In genomic region chr15:99583463-99584344, GRCm38 (mm10) we compare ENCODE assay signal across 9 mouse cellular contexts. TPM values are rescaled to one million over a fixed set of nuclear protein-coding genes. Genes with fewer than 3 reads are reported as not detected.
A peak's percentile ranks its signal among the peaks of the same experiment; 100 is the strongest.
DNase-seq lines count a peak whose midpoint lies in the region; ATAC-seq and TF ChIP-seq lines count a peak whose summit lies in the region.
"Had no signal": no experiment of that assay in that cellular context is flagged by ENCODE, and none has a peak within 500 bp of the region (broad histone marks: within the 10 kb centered on the region; RNA-seq: fewer than 3 reads in every experiment).

No protein-coding gene starts in this region.

- no peaks in the 10 kb centered on the region for H3K36me3 ChIP-seq in E14TG2a.4 (ENCODE audit: insufficient read depth, low read length)
- H3K36me3 ChIP-seq in forebrain, embryonic 14.5 days (ENCODE audit: control insufficient read depth, insufficient read depth, low read length): no peaks in the 10 kb centered on the region
- no peaks in the 10 kb centered on the region for H3K36me3 ChIP-seq in hindbrain, embryonic 16.5 days (ENCODE audit: control insufficient read depth, insufficient read depth, low read length)
- H3K36me3 ChIP-seq in liver, embryonic 15.5 days (replicated peaks): no peaks in the 10 kb centered on the region
- no peaks in the 10 kb centered on the region for H3K36me3 ChIP-seq in neural tube, embryonic 12.5 days

- peaks cover 60% of the 10 kb centered on the region for H3K4me1 ChIP-seq in E14TG2a.4 (replicated peaks; ENCODE audit: low read depth, low read length)
- H3K4me1 ChIP-seq in forebrain, embryonic 14.5 days (ENCODE audit: control insufficient read depth, insufficient read depth, low read length): peaks cover 16% of the 10 kb centered on the region
- H3K4me1 ChIP-seq in hindbrain, embryonic 16.5 days (ENCODE audit: control insufficient read depth, insufficient read depth, low read depth, low read length): peaks cover 16% of the 10 kb centered on the region
- H3K4me1 ChIP-seq in liver, embryonic 15.5 days (replicated peaks): peaks cover 17% of the 10 kb centered on the region; the same call in 1 of the 2 replicates
- peaks cover 21% of the 10 kb centered on the region for H3K4me1 ChIP-seq in neural tube, embryonic 12.5 days

- peak overlapping the region; percentile 40 for H3K9ac ChIP-seq in forebrain, embryonic 14.5 days (ENCODE audit: low read length)
- H3K9ac ChIP-seq in hindbrain, embryonic 16.5 days (ENCODE audit: low read depth, low read length): peak overlapping the region; percentile 41; the same call in 1 of the 2 replicates
- H3K9ac ChIP-seq in liver, embryonic 15.5 days: no peak overlapping the region
- H3K9ac ChIP-seq in neural tube, embryonic 12.5 days: peak overlapping the region; percentile 51

- H3K27me3 ChIP-seq in E14TG2a.4 (ENCODE audit: insufficient read depth, low read length): peaks cover 99% of the 10 kb centered on the region
- H3K27me3 ChIP-seq in forebrain, embryonic 14.5 days (replicated peaks; ENCODE audit: control insufficient read depth, insufficient read depth, low read length): peaks cover 56% of the 10 kb centered on the region
- H3K27me3 ChIP-seq in hindbrain, embryonic 16.5 days (replicated peaks; ENCODE audit: control insufficient read depth, insufficient read depth, low read length): peaks cover 44% of the 10 kb centered on the region
- peaks cover 99% of the 10 kb centered on the region for H3K27me3 ChIP-seq in liver, embryonic 15.5 days
- peaks cover 94% of the 10 kb centered on the region for H3K27me3 ChIP-seq in neural tube, embryonic 12.5 days (replicated peaks)

- H3K9me3 ChIP-seq in E14TG2a.4 (ENCODE audit: low read length): no peaks in the 10 kb centered on the region
- H3K9me3 ChIP-seq in forebrain, embryonic 14.5 days (replicated peaks; ENCODE audit: control insufficient read depth, low read length): no peaks in the 10 kb centered on the region
- no peaks in the 10 kb centered on the region for H3K9me3 ChIP-seq in hindbrain, embryonic 16.5 days (ENCODE audit: control insufficient read depth, low read length)
- H3K9me3 ChIP-seq in liver, embryonic 15.5 days (replicated peaks): no peaks in the 10 kb centered on the region
- H3K9me3 ChIP-seq in neural tube, embryonic 12.5 days: no peaks in the 10 kb centered on the region

- no peak for TF ChIP-seq CTCF in E14TG2a.4 (conservative IDR thresholded peaks at IDR 0.05; ENCODE audit: low read length)

- peak overlapping the region; percentile 54 for H3K4me2 ChIP-seq in forebrain, embryonic 14.5 days (ENCODE audit: low read length)
- peak overlapping the region; percentile 56 for H3K4me2 ChIP-seq in hindbrain, embryonic 16.5 days (ENCODE audit: low read length)
- H3K4me2 ChIP-seq in liver, embryonic 15.5 days: peak overlapping the region; percentile 41
- H3K4me2 ChIP-seq in neural tube, embryonic 12.5 days (replicated peaks): peak overlapping the region; percentile 58

- peak overlapping the region; percentile 76 for H3K4me3 ChIP-seq in E14TG2a.4 (replicated peaks; ENCODE audit: low read length)
- peak overlapping the region; percentile 24 for H3K4me3 ChIP-seq in forebrain, embryonic 14.5 days (ENCODE audit: low read depth, low read length)
- H3K4me3 ChIP-seq in hindbrain, embryonic 16.5 days (ENCODE audit: low read length): peak overlapping the region; percentile 36
- peak overlapping the region; percentile 24 for H3K4me3 ChIP-seq in liver, embryonic 15.5 days (replicated peaks)
- H3K4me3 ChIP-seq in neural tube, embryonic 12.5 days: peak overlapping the region; percentile 23

- 2% methylated on average over 41 of the region's 54 CpGs for WGBS in forebrain, embryonic 14.5 days
- 2% methylated on average over 50 of the region's 54 CpGs for WGBS in hindbrain, embryonic 16.5 days
- 3% methylated on average over 54 of the region's 54 CpGs for WGBS in liver, embryonic 15.5 days (ENCODE audit: insufficient replicate concordance)
- 2% methylated on average over 53 of the region's 54 CpGs for WGBS in neural tube, embryonic 12.5 days

- peak; percentile 63; the same call in 1 of the 2 replicates for ATAC-seq in forebrain, embryonic 14.5 days
- peak; percentile 35; the same call in 1 of the 2 replicates for ATAC-seq in hindbrain, embryonic 16.5 days
- no peak for ATAC-seq in liver, embryonic 15.5 days (ENCODE audit: insufficient read depth)
- peak; percentile 29; the same call in 1 of the 2 replicates for ATAC-seq in neural tube, embryonic 12.5 days (ENCODE audit: low FRiP score, low read depth)
- no peak for ATAC-seq in erythroid progenitor cell, adult 5-6 weeks (replicated peaks; ENCODE audit: low FRiP score, poor library complexity, severe bottlenecking)

- peak; percentile 56 for DNase-seq in adipocyte (ENCODE audit: low spot score)
- DNase-seq in forebrain, embryonic 14.5 days (ENCODE audit: low spot score): peak; percentile 47
- DNase-seq in spleen, postnatal 14 days (ENCODE audit: low spot score in 2 of 2): no peak

- no peak overlapping the region for H3K27ac ChIP-seq in forebrain, embryonic 14.5 days (ENCODE audit: low read depth, low read length)
- H3K27ac ChIP-seq in hindbrain, embryonic 16.5 days (ENCODE audit: low read depth, low read length): no peak overlapping the region
- no peak overlapping the region for H3K27ac ChIP-seq in liver, embryonic 15.5 days (replicated peaks)
- no peak overlapping the region for H3K27ac ChIP-seq in neural tube, embryonic 12.5 days

RNA-seq across cellular contexts. Expression of gene Aqp2, which starts 4.8 kb away (rescaled TPM):
- not detected in 2 replicates for polyA plus RNA-seq in forebrain, embryonic 14.5 days (2014; fragmentation: Nextera tagmentation; extraction: Ambion mirVana)
- 0.11 TPM in 1 of 2 replicates, not detected in the other for polyA plus RNA-seq in hindbrain, embryonic 16.5 days (2015; fragmentation: Nextera tagmentation; extraction: Ambion mirVana)
- polyA plus RNA-seq in liver, embryonic 15.5 days (2015; fragmentation: Nextera tagmentation; extraction: Ambion mirVana): not detected in 2 replicates
- polyA plus RNA-seq in neural tube, embryonic 12.5 days (2016; fragmentation: Nextera tagmentation; extraction: Ambion mirVana): not detected in 2 replicates
- total RNA-seq in erythroid progenitor cell, adult 5-6 weeks (2015; ENCODE audit: low replicate concordance): not detected in 2 replicates
- total RNA-seq in erythroid progenitor cell, adult 5-6 weeks (2017; ENCODE audit: low replicate concordance): not detected in 2 replicates

RNA-seq across cellular contexts. Expression of gene Aqp5, which starts 6.9 kb away (rescaled TPM):
- 0.15 TPM in 1 of 2 replicates, not detected in the other for polyA plus RNA-seq in forebrain, embryonic 14.5 days (2014; fragmentation: Nextera tagmentation; extraction: Ambion mirVana)
- polyA plus RNA-seq in hindbrain, embryonic 16.5 days (2015; fragmentation: Nextera tagmentation; extraction: Ambion mirVana): 0.70 and 0.95 TPM in 2 replicates
- polyA plus RNA-seq in liver, embryonic 15.5 days (2015; fragmentation: Nextera tagmentation; extraction: Ambion mirVana): 0.06 TPM in 1 of 2 replicates, not detected in the other
- polyA plus RNA-seq in neural tube, embryonic 12.5 days (2016; fragmentation: Nextera tagmentation; extraction: Ambion mirVana): 2.3 and 2.9 TPM in 2 replicates
- not detected in 2 replicates for total RNA-seq in erythroid progenitor cell, adult 5-6 weeks (2015; ENCODE audit: low replicate concordance)
- total RNA-seq in erythroid progenitor cell, adult 5-6 weeks (2017; ENCODE audit: low replicate concordance): not detected in 2 replicates

RNA-seq across cellular contexts. Expression of gene Aqp6, which starts 17.5 kb away (rescaled TPM):
- 0.10 TPM in 1 of 2 replicates, not detected in the other for polyA plus RNA-seq in forebrain, embryonic 14.5 days (2014; fragmentation: Nextera tagmentation; extraction: Ambion mirVana)
- 0.68 and 0.70 TPM in 2 replicates for polyA plus RNA-seq in hindbrain, embryonic 16.5 days (2015; fragmentation: Nextera tagmentation; extraction: Ambion mirVana)
- polyA plus RNA-seq in liver, embryonic 15.5 days (2015; fragmentation: Nextera tagmentation; extraction: Ambion mirVana): not detected in 2 replicates
- polyA plus RNA-seq in neural tube, embryonic 12.5 days (2016; fragmentation: Nextera tagmentation; extraction: Ambion mirVana): 0.60 and 1.1 TPM in 2 replicates
- total RNA-seq in erythroid progenitor cell, adult 5-6 weeks (2015; ENCODE audit: low replicate concordance): not detected in 2 replicates
- total RNA-seq in erythroid progenitor cell, adult 5-6 weeks (2017; ENCODE audit: low replicate concordance): not detected in 2 replicates
- polyA plus RNA-seq: spleen, adult 2 months had no signal

RNA-seq across cellular contexts. Expression of gene Faim2, which starts 55.7 kb away (rescaled TPM):
- polyA plus RNA-seq in forebrain, embryonic 14.5 days (2014; fragmentation: Nextera tagmentation; extraction: Ambion mirVana): 11.6 and 12.7 TPM in 2 replicates
- polyA plus RNA-seq in hindbrain, embryonic 16.5 days (2015; fragmentation: Nextera tagmentation; extraction: Ambion mirVana): 58.2 and 66.8 TPM in 2 replicates
- polyA plus RNA-seq in liver, embryonic 15.5 days (2015; fragmentation: Nextera tagmentation; extraction: Ambion mirVana): 0.05 and 0.13 TPM in 2 replicates
- polyA plus RNA-seq in neural tube, embryonic 12.5 days (2016; fragmentation: Nextera tagmentation; extraction: Ambion mirVana): 6.3 and 6.7 TPM in 2 replicates
- total RNA-seq in erythroid progenitor cell, adult 5-6 weeks (2015; ENCODE audit: low replicate concordance): not detected in 2 replicates
- total RNA-seq in erythroid progenitor cell, adult 5-6 weeks (2017; ENCODE audit: low replicate concordance): 0.38 TPM in 1 of 2 replicates, not detected in the other

Comparison
In these comparisons a context has a peak if more than half of its experiments do, and no peak if none do; other contexts are left out.
1. H3K4me3 ChIP-seq: peak in every context shown above with its lines; median percentile 76 in E14TG2a.4; 36 in hindbrain, embryonic 16.5 days; 24 in forebrain, embryonic 14.5 days; 24 in liver, embryonic 15.5 days; 23 in neural tube, embryonic 12.5 days.
2. DNase-seq: peak in adipocyte (single experiment) and forebrain, embryonic 14.5 days (single experiment); none in spleen, postnatal 14 days (0 of 2).
3. ATAC-seq: peak in forebrain, embryonic 14.5 days (single experiment), hindbrain, embryonic 16.5 days (single experiment) and neural tube, embryonic 12.5 days (single experiment); none in liver, embryonic 15.5 days (single experiment) and erythroid progenitor cell, adult 5-6 weeks (single experiment).
4. Peak in every context shown above with its lines, with median percentiles within 50 percentile points of each other: H3K4me2 ChIP-seq.